Mouse (Mus musculus) cerebellum, adult 8-10 months (tissue): ENCODE data around the gene Rock2.
A peak's percentile ranks its signal among the peaks of the same experiment; 100 is the strongest.

ENCODE experiments used
- DNase-seq: peaks from one replicate; pipeline ENCODE4 v3.0.0; 2022

Rock2 gene

DNA sequence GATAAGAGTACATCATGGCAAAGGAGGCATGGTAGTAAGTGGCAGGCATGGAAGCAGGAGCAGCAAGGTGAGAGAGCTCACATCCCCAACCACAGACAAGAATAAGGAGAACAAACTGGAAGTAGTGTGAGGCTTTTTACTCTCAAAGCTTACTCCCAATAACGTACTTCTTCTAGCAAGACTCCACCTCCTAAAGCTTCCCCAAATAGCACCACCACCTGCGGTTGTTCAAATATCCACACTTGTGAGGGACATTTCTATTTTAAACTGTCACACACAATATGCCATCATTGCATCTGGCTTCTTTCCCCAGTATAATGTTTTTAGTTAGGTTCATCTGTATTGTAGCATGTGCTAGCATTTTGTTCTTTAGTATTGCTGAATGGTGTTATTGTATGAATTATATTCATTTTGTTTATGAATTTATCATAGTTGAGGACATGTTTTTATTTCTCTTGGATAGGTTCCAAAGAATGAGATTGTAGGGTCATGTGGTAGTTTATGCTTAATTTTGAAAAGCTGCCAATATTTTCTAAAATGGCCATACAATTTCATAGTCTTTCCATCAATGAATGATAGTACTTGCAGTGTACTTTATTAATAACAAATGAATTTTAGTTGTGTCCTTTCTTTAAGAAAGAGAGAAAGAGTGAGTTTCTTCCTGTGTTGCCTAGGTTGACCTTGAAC lies 9.4 kb downstream of the Rock2 start:
- no peak for DNase-seq

- no peak for DNase-seq
Measured at GRCm38 (mm10) chr12:16907282-16907846, 12.7 kb downstream of the Rock2 start.

DNA sequence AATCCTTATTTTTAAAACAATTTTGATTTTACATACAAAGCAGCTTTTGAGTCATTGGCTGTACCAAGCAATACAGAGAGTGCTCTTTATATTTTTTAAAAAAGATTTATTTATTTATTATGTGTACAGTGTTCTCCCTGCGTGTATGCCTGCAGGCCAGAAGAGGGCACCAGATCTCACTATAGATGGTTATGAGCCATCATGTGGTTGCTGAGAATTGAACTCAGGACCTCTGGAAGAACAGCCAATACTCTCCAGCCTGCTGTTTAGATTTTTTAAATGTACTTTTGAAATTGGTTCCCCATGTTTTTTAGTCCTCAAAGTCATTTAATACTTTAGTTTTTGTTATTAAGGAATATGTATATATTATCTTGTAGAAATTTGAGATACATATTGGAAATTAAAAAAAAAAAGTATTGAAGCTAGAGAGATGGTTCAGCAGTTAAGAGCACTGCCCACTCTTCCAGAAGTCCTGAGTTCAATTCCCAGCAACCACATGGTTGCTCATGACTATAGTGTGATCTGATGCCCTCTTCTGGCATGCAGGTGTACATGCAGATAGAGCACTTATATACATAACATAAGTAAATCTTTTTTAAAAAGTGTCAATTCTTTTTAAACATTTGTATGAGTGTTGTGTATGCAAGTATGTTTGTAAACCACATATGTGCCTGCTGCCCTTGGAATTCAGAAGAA lies 13.4 kb downstream of the Rock2 start:
- DNase-seq, result no peak

DNA sequence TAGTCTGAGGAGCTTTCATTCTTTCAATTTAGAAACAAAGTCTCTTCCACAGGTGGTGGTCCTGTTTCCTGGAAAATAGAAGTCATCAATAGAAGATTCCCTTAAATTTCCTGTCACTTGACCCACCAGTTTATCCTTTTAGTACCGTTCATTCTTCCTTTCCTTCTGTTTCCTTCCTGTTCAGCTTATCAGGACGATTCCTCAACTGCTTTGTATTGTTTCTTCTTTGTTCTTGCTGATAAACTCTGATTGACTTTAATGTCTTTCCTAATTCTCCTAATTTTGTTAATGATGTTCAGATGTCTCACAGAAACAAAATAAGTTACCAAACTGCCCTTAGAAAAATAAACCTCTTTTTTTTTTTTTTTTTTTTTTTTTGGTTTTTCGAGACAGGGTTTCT lies 16.8 kb downstream of the Rock2 start:
- DNase-seq, result no peak

- DNase-seq, result no peak
Measured at GRCm38 (mm10) chr12:16912600-16912999, 17.9 kb downstream of the Rock2 start.

DNA sequence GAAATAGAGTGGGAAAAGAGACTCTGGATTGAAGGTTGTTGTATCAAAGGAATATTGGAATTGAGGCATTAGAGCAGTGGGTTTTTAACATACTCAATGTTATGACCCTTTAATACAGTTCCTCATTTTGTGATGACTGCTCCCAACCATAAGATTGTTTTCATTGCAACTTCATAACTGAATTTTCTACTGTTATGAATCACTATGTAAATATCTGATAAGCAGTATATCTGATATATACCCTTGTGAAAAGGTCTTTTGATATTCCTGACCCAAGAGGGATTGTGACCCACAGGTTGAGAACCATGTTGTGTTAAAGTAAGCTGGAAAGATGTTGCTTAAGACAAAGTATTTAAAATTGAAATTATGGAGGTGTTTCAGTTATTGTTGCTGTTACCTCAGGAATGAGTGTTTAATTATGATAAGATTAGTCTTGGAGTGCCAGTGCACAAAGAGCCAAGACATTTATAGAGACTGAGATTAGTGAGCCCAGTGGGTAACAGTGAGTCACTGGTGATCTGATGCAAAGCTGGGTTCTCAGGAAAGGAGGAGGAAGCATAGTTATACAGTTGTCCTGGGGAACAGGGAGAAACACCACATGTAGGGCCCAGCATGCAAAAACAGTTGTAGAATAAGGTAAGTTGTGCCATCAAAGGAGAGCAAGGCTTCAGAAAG lies 25.6 kb downstream of the Rock2 start:
- no peak for DNase-seq

- no peak for DNase-seq
Measured at GRCm38 (mm10) chr12:16927889-16928288, 33.2 kb downstream of the Rock2 start.

DNA sequence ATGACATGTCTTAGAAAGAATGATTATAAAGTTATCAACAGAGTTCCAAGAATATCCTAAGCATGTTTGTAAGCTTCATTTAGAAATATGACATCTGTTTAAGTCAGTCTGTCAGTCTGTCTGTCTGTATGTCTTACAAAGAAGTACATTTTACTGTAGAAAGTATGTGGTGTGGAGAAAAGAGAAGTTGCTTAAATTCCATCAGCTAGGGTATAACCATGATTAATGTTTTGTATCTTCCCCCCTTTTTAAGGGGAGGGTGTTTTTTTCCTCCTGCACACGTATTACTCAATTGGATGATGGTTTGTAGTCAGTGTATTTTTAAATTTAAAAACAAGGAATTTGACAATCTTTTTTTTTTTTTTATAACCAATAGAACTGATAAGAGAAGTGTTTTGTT lies 39.7 kb downstream of the Rock2 start:
- DNase-seq, result no peak

- DNase-seq, result no peak
Measured at GRCm38 (mm10) chr12:16941976-16942375, 47.3 kb downstream of the Rock2 start.

- no peak for DNase-seq
Measured at GRCm38 (mm10) chr12:16948239-16948638, 53.5 kb downstream of the Rock2 start.

- no peak for DNase-seq
Measured at GRCm38 (mm10) chr12:16958851-16959250, 64.2 kb downstream of the Rock2 start.

GRCm38 (mm10) chr12:16963354-16963753 lies 68.7 kb downstream of the Rock2 start:
- DNase-seq, result no peak

GRCm38 (mm10) chr12:16966811-16967210 lies 72.1 kb downstream of the Rock2 start:
- DNase-seq, result no peak

GRCm38 (mm10) chr12:16977120-16977519 lies 82.4 kb downstream of the Rock2 start:
- no peak for DNase-seq

GRCm38 (mm10) chr12:16985778-16986177 lies 91.1 kb downstream of the Rock2 start:
- no peak for DNase-seq

DNA sequence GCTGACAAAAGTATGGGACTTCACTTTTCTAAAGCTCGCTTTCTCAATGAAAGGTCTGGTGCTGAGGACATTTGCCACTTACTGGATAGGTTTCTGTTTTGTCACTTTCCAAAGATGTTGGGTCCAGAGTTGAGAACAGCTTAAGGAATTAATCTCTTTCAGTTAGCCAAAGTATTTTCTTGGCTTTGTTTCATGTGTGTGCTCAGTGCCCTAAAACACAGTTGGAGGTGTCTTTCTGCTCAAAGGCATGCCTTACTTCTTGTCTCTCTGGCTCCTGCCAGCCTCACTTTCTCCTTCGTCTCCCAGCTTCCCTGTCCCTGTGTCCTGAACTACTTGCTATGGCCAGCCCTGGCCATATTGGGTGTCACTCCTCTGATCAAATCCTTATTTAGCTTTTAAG lies 96.7 kb downstream of the Rock2 start:
- no peak for DNase-seq

DNA sequence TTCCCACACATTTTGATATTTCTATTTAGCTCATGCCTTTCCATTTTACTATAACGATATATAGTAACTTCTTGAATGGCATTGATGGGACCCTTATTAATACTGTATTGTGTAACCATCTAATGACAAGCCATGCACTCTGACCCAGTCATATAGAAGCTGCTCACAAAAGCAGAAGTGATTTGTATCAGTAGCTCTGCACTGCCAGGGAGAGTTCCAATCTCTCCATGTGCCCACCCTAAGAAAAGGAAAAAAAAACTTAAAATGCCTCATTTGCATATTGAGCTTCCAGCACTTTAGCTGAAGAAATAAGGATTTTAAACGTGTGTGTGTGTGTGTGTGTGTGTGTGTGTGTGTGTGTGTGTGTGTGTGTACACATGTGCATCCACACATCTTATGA lies 97.7 kb downstream of the Rock2 start:
- DNase-seq, result no peak

DNA sequence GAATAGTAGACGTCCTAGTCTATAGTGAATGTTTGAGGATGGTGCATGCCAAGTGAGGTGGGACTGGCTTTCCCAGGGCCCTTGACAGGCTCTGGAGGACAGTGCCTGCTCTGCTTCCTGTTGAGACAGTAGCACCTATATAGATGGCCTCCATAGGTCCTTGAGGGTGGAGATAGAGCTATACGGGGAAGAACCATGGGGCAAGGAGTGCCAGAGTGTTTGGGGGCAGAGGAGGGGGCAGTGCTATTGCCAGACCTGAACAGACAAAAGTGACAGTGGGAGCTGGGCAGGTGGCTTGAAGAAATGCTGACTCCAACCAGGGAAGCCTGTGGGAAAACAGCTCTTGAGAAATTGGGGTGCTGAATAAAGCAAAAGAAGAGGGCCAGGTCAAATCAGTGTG lies 99.6 kb downstream of the Rock2 start:
- DNase-seq, result no peak

- DNase-seq, result no peak
Measured at GRCm38 (mm10) chr12:16996281-16996680, 101.6 kb downstream of the Rock2 start.

DNA sequence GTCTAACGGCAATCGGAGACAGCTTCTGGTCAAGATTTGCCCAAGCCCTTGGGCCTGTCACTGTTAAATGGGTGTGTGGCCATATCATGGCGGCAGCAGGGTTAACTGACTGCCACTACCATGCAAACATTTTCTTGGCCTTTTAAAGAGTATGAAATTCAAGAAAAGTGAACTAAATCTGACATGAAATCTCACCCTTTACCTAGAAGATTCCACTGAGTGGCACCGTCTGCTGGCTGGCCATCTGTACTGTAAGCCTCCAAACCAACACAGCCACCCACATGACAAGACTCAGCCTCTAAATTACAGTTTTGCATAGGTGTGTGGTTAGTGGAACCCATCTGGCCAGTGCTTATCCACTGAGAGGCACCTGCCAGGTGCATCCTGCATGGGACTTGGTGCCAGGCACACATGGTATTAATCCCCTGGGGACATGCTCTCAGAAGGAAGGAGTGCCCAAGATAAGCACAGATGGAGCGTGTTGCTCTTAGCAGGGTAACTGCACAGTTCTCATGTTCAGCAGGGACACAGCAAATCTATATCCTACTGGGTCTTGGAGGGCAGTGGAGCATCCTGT lies 102.3 kb downstream of the Rock2 start:
- no peak for DNase-seq

GRCm38 (mm10) chr12:16999146-16999545 lies 104.5 kb downstream of the Rock2 start:
- DNase-seq, result no peak

DNA sequence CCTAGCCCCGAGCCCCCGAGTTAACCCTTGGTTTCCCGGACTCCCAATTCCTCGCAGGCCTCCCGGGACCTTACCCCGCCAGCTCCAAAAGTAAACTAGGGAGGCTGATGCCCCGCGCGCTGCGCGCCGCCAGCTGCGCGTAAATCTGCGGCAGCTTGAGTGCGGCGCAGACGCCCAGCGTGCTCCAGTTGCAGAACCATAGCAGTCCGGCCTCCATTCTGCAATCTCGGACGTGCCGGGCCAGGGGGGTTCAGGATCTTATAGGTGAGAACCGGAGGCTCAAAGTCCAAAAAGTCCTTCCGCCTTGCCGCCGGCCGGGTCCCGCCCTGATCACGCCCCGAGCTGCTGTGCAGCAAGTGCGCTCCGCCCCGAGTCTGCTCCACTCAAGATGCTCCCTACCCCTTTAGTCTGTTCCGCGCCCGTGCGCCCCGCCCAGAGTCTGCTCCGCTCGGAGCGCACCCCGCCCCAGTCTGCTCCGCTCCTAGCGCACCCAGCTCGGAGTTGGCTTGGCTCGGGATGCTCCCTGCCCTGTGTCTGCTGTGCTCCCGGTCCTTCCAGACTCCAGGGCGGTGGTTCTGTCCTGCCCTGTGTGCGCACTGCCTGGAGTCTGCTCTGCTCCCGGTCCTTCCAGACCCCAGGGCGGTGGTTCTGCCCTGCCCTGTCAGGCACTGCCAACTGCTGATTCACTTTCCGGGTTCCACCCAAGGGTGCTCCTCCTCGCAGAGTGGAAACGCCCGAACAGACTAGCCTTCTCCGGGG lies 105.2 kb downstream of the Rock2 start, which contains the start of gene Pqlc3:
Pqlc3 (minus strand) TSS at position 670 of the 759 bp plus-strand sequence.
- DNase-seq, result peak; percentile 23

DNA sequence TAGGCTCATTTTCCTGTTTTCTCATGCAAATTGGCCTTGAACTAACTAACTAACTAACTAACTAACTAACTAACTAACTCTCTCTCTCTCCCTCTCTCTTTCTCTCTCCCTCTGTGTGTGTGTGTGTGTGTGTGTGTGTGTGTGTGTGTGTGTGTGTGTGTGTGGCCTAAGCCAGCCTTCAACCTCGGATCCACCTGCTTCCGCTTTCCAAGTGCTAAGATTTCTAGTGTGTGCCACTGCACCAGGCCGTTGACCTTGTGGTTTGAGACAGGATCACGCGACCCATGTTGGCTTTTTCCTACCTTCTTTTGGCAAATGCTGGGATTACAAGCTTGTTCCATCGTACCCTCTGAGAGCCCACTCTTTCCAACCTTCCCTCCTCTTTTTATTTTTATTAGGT lies 105.9 kb downstream of the Rock2 start:
- DNase-seq, result no peak
